Mouse (Mus musculus) T-helper 2 cell (primary cell): ENCODE measurements at regions not wholly inside any gene's neighbourhood (a gene's known extent, or its start where the extent isn't known, plus 50 kb on each side); places are given as distances from the start of the nearest gene placed in this dataset.

Experiments
- in situ Hi-C: fragments of 300-600 bp; cut with MboI, MseI; formaldehyde crosslinking; loops from one replicate; pipeline ENCODE4 v1.15.1; 2025; ENCODE audit warnings: high pct_unique_total_duplicates

DNA sequence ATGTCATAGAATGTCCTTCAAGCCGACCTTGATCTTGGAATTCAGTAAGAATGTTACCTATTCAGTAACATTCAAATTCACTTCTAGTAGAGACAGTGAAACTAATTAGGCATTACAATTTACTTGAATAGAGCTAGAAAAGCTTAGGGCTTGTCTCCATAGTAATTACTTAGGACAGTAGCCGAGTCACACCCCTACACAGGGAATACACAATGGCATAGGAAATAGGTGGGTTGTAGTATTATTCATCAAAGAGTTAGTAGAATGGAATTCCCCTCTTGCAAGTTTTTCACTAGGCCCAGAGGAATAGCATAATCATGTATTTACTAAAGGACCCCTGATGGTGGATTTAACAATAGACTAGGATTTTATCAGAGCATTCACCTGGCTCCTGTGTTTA lies 1084.1 kb upstream of the Pcdh7 start:
- in situ Hi-C loops, result loop anchor here (10.0 kb wide), 1 partner anchor 291 kb away; no protein-coding TSS in a partner anchor
